Mouse (Mus musculus) CH12.LX (cell line): ENCODE data around the gene Bbs1. TPM values are rescaled to one million over a fixed set of nuclear protein-coding genes. Genes with fewer than 3 reads are reported as not detected.

ENCODE experiments used
- DNase-seq: peaks from one replicate; pipeline ENCODE4 v3.0.0-alpha.2; 2013; ENCODE audit errors: extremely low read depth
- H3K27ac ChIP-seq: 2 replicates; pipeline ENCODE4 v1.5.1; 2012; ENCODE audit warnings: low read depth, mild to moderate bottlenecking, control low read depth, moderate library complexity; ENCODE audit not compliant: insufficient read depth
- H3K27me3 ChIP-seq: replicated peaks from 2 replicates; pipeline ENCODE3; 2012; ENCODE audit warnings: inconsistent platforms
- H3K36me3 ChIP-seq, 2 experiments: replicated peaks in 1 of 2; 2 replicates each; pipeline versions ENCODE3 to v1.6.1; 2012; ENCODE audit warnings: inconsistent platforms in 1 of 2, low read length in 1 of 2, mild to moderate bottlenecking in 1 of 2, mixed read lengths in 1 of 2, moderate library complexity in 1 of 2; ENCODE audit not compliant: control insufficient read depth in 1 of 2, insufficient read depth in 1 of 2
- H3K4me1 ChIP-seq, 2 experiments: 2 replicates each; pipeline ENCODE4 v1.6.1; 2012; ENCODE audit warnings: inconsistent platforms in 1 of 2, moderate library complexity in 1 of 2; ENCODE audit not compliant: insufficient read depth in 2 of 2, control insufficient read depth in 1 of 2
- H3K4me2 ChIP-seq: 2 replicates; pipeline ENCODE4 v1.6.1; 2012; ENCODE audit warnings: low read depth, mild to moderate bottlenecking, control low read depth; ENCODE audit not compliant: poor library complexity, insufficient read depth, severe bottlenecking
- H3K4me3 ChIP-seq, 3 experiments: fragments of 150-350 bp in 1 of 3; sonication (generic) in 1 of 3; replicated peaks in 1 of 3; 2 replicates each; pipeline versions ENCODE3 to v1.5.1; 2011 to 2012; ENCODE audit warnings: low read depth in 2 of 3, low read length in 2 of 3, mild to moderate bottlenecking in 2 of 3, moderate library complexity in 2 of 3, control low read depth in 1 of 3, improper control_type of control experiment in 1 of 3, inconsistent platforms in 1 of 3, mixed read lengths in 1 of 3; ENCODE audit not compliant: poor library complexity in 1 of 3
- H3K79me2 ChIP-seq: replicated peaks from 2 replicates; pipeline ENCODE4 v1.6.1; 2012; ENCODE audit warnings: mild to moderate bottlenecking, moderate library complexity; ENCODE audit not compliant: control insufficient read depth, poor library complexity, insufficient read depth, severe bottlenecking; ENCODE audit errors: extremely low read depth
- H3K9ac ChIP-seq: 2 replicates; pipeline ENCODE4 v1.6.1; 2012; ENCODE audit warnings: low read depth, mild to moderate bottlenecking, control low read depth, moderate library complexity; ENCODE audit not compliant: insufficient read depth
- H3K9me3 ChIP-seq: replicated peaks from 2 replicates; pipeline ENCODE3; 2012; ENCODE audit warnings: low read length, inconsistent platforms, mixed read lengths
- BHLHE40 ChIP-seq: IDR thresholded peaks from 2 replicates; pipeline ENCODE4 v1.6.1; 2011; ENCODE audit warnings: mild to moderate bottlenecking, low read depth, low read length, improper control_type of control experiment
- E2F4 ChIP-seq: IDR thresholded peaks from 2 replicates; pipeline ENCODE4 v1.6.1; 2011; ENCODE audit warnings: low read depth, low read length, improper control_type of control experiment; ENCODE audit not compliant: insufficient replicate concordance
- EP300 ChIP-seq: IDR thresholded peaks from 2 replicates; pipeline ENCODE4 v1.6.1; 2011; ENCODE audit warnings: low read length, improper control_type of control experiment
- ETS1 ChIP-seq: conservative IDR thresholded peaks from 2 replicates; pipeline ENCODE4 v1.6.1; 2012; ENCODE audit warnings: low read depth, mild to moderate bottlenecking, inconsistent platforms, low read length, improper control_type of control experiment, moderate library complexity
- GABPA ChIP-seq: IDR thresholded peaks from 2 replicates; pipeline ENCODE4 v1.6.1; 2012; ENCODE audit warnings: low read depth, low read length, improper control_type of control experiment, inconsistent platforms; ENCODE audit not compliant: insufficient replicate concordance
- JUND ChIP-seq: conservative IDR thresholded peaks from 2 replicates; pipeline ENCODE4 v1.6.1; 2011; ENCODE audit warnings: low read depth, low read length, improper control_type of control experiment
- MAFK ChIP-seq: IDR thresholded peaks from 2 replicates; pipeline ENCODE4 v1.6.1; 2011; ENCODE audit warnings: low read length, improper control_type of control experiment; ENCODE audit not compliant: insufficient replicate concordance
- MAZ ChIP-seq: IDR thresholded peaks from 2 replicates; pipeline ENCODE4 v1.6.1; 2012; ENCODE audit warnings: low read depth, mild to moderate bottlenecking, inconsistent platforms, low read length, improper control_type of control experiment, moderate library complexity
- MXI1 ChIP-seq: IDR thresholded peaks from 2 replicates; pipeline ENCODE4 v1.6.1; 2011; ENCODE audit warnings: mild to moderate bottlenecking, low read depth, low read length, improper control_type of control experiment
- MYC ChIP-seq: IDR thresholded peaks from 2 replicates; pipeline ENCODE4 v1.6.1; 2011; ENCODE audit warnings: low read depth, mild to moderate bottlenecking, improper control_type of control experiment, low read length
- PAX5 ChIP-seq: IDR thresholded peaks from 2 replicates; pipeline ENCODE4 v1.6.1; 2012; ENCODE audit warnings: low read length, inconsistent platforms, mixed read lengths
- POLR2A ChIP-seq: IDR thresholded peaks from 2 replicates; pipeline ENCODE4 v1.6.1; 2011; ENCODE audit warnings: low read depth, mild to moderate bottlenecking, improper control_type of control experiment, low read length
- RCOR1 ChIP-seq: conservative IDR thresholded peaks from 2 replicates; pipeline ENCODE4 v1.6.1; 2012; ENCODE audit warnings: low read depth, mild to moderate bottlenecking, inconsistent platforms, low read length, improper control_type of control experiment
- UBTF ChIP-seq: IDR thresholded peaks from 2 replicates; pipeline ENCODE4 v1.6.1; 2012; ENCODE audit warnings: low read depth, mild to moderate bottlenecking, inconsistent platforms, low read length, improper control_type of control experiment, moderate library complexity
- USF2 ChIP-seq: conservative IDR thresholded peaks from 2 replicates; pipeline ENCODE4 v1.6.1; 2011; ENCODE audit warnings: low read depth, low read length, improper control_type of control experiment
- ZC3H11A ChIP-seq: IDR thresholded peaks from 2 replicates; pipeline ENCODE4 v1.6.1; 2012; ENCODE audit warnings: low read depth, mild to moderate bottlenecking, inconsistent platforms, low read length, improper control_type of control experiment
- ZMIZ1 ChIP-seq: IDR thresholded peaks from 2 replicates; pipeline ENCODE4 v1.6.1; 2012; ENCODE audit warnings: low read depth, mild to moderate bottlenecking, inconsistent platforms, low read length, improper control_type of control experiment
- ZNF384 ChIP-seq: IDR thresholded peaks from 2 replicates; pipeline ENCODE4 v1.6.1; 2012; ENCODE audit warnings: low read depth, low read length, improper control_type of control experiment, inconsistent platforms
- dilution Hi-C: fragments of 300-500 bp; cut with MboI; formaldehyde crosslinking; loops from 2 replicates; pipeline ENCODE4 v1.14.3; 2020; ENCODE audit warnings: low sequenced_read_pairs; ENCODE audit not compliant: extremely low pct_unique_long_range_greater_than_20kb, extremely low pct_ligation_motif_present
- in situ Hi-C: fragments of 300-500 bp; cut with MboI; formaldehyde crosslinking; loops from 3 replicates; pipeline ENCODE4 v1.14.3; 2019; ENCODE audit warnings: low sequenced_read_pairs, low pct_ligation_motif_present, low pct_unique_long_range_greater_than_20kb, mixed read lengths
- polyA plus RNA-seq: library from polyadenylated mRNA; unstranded; fragments of >175 nt; gene quantifications from 2 replicates; pipeline ENCODE4 v1.2.1, GENCODE M21; 2012; ENCODE audit warnings: low read depth; ENCODE audit not compliant: insufficient read length
- total RNA-seq, 2 experiments: library from RNA; depleted of rRNA; stranded (reverse); fragments of 300-350 nt in 1 of 2; fragments of >200 nt in 1 of 2; gene quantifications; 2 replicates each; pipeline ENCODE4 v1.2.3; 2012 to 2014

Gene Bbs1
- total and polyA plus RNA-seq, 3 experiments, result 2.7 to 3.1 (median 2.8) TPM

DNA sequence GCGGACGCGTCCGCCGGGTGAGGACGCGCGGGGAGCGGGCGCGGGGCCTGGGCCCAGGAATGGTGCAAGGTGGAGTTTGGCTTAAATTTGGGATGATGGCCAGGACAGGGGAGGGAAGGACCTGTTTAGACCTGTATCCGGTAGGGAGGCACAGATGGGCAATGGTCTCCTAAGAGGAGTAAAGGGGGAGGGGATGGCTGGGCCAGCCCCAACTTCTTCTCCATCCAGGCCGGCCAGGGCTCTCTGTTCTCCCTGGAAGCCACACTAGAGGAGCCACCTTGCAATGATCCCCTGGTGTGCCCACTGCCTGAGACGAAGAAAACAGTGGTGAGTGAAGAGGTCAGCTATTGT, 51.0 kb downstream of the Bbs1 start:
- Histone ChIP-seq H3K9me3 (no peaks in the 10 kb centered on the region), H3K9ac (no peak overlapping the region), H3K27me3 (peaks cover 57% of the 10 kb centered on the region), H3K4me3 (no peak overlapping the region), H3K79me2 (no peaks in the 10 kb centered on the region), H3K27ac (no peak overlapping the region), H3K36me3 (no peaks in the 10 kb centered on the region), H3K4me2 (no peak overlapping the region), H3K4me1 (no peaks in the 10 kb centered on the region)
- dilution Hi-C loops (no loop called here), in situ Hi-C loops (loop anchor here (25.0 kb wide), 2 partner anchors 218 to 368 kb away; partner anchors contain the start of genes 2010003K11Rik, Rce1 and Syt12)
- TF ChIP-seq UBTF (no peak), MAFK (no peak), EP300 (no peak)
- DNase-seq, result no peak

DNA sequence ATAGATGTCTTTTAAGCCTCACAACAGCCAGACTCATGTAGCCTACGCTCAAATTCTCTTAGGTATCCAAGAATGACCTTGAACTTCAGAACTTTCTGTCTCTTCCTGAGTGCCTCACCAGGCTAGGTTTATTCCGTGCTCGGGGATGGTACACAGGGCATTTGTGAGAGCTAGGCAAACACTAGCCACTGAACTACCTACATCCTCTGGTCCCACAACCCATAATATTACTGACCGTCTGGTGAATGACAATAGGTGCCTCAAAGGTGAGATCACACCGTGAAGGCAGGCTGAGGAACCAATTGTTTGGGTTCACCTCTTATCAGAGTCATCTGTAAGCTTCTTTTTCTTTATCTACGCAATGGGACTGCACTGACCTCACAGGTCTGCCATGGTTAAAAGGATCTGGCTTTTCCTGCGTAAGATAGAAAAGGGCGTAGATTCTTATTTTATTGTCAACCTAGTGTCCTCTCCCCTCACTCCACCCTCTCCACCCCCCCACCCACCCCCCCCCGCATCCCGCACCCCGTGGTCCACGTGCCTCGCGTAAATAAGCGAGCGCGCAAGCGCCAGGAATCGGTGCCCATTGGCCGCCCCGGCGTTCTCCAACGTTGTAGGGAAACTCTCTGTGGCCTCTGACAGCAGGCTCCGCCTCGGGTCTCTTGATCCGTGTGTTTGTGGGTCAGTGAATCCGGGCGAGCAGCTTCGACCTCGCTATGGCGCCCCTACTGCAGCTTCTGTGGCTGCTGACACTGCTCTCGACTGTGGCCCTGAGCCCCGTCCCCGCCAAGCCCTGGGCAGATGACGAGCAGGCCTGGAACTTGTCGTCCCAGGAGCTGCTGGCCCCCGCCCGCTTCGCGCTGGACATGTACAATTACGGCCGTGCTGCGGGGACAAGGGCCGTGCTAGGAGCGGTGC, 51.6 kb downstream of the Bbs1 start, which contains the start of gene Ctsf:
Gene Ctsf (plus strand): TSS at position 579 of the 918 bp plus-strand sequence.
- dilution Hi-C loops, result no loop called here
- no peak within 1 kb of the TSS for H3K27ac ChIP-seq

DNA sequence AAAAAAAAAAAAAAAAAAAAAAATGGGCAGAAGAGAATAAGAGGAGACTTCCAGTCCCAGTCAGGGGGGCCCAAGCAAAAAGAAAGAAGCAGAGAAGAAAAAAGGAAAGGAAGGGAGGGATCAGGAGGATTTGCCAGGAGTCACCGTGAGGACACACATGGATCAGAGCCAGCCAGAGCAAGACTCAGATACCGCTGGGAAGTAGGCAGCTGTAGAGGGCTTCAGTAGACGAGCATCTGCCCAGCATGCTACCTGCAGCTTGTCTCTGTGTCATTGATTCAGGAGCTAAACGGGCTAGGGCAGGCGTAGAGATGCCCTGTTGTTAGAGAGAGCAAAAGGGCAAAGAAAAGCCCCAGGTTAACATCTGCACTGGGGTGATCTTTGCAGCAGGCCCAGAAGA, 56.1 kb downstream of the Bbs1 start:
- TF ChIP-seq PAX5 (no peak), ZMIZ1 (no peak), MAZ (no peak)
- Histone ChIP-seq H3K9ac (no peak overlapping the region), H3K36me3 (no peaks in the 10 kb centered on the region), H3K9me3 (no peaks in the 10 kb centered on the region), H3K4me1 (no peaks in the 10 kb centered on the region), H3K4me3 (no peak overlapping the region), H3K27ac (no peak overlapping the region), H3K4me2 (no peak overlapping the region), H3K79me2 (no peaks in the 10 kb centered on the region), H3K27me3 (peaks cover 38% of the 10 kb centered on the region)
- no peak for DNase-seq
- dilution Hi-C loops (no loop called here), in situ Hi-C loops (loop anchor here (25.0 kb wide), 2 partner anchors 213 to 363 kb away; partner anchors contain the start of genes 2010003K11Rik, Rce1 and Syt12)

More for the DNA sequence above, 51.6 kb downstream of the Bbs1 start, which contains the start of gene Ctsf:
- H3K79me2 ChIP-seq, result no peaks in the 10 kb centered on the region
- no peak within 1 kb of the TSS for H3K9ac ChIP-seq
- DNase-seq, result no peak
- H3K36me3 ChIP-seq, result no peaks in the 10 kb centered on the region
- in situ Hi-C loops, result loop anchor here (25.0 kb wide), 2 partner anchors 218 to 368 kb away; partner anchors contain the start of genes 2010003K11Rik, Rce1 and Syt12
- H3K4me3 ChIP-seq, result no peak within 1 kb of the TSS
- H3K4me1 ChIP-seq, result no peaks in the 10 kb centered on the region
- H3K27me3 ChIP-seq, result peaks cover 55% of the 10 kb centered on the region
- no peaks in the 10 kb centered on the region for H3K9me3 ChIP-seq
- no peak within 1 kb of the TSS for H3K4me2 ChIP-seq
- no peak for TF ChIP-seq MXI1
- no peak for TF ChIP-seq ETS1
- no peak for TF ChIP-seq ZNF384
- TF ChIP-seq PAX5, result no peak
- TF ChIP-seq GABPA, result no peak
- TF ChIP-seq BHLHE40, result no peak
- no peak for TF ChIP-seq RCOR1
- TF ChIP-seq E2F4, result no peak
- TF ChIP-seq POLR2A, result no peak
- TF ChIP-seq ZC3H11A, result no peak
- TF ChIP-seq JUND, result no peak
- TF ChIP-seq MAZ, result no peak
- no peak for TF ChIP-seq MYC
- TF ChIP-seq MAFK, result no peak
- no peak for TF ChIP-seq USF2
- no peak for TF ChIP-seq UBTF
- TF ChIP-seq, all 38 proteins: peak for 0
